Mouse (Mus musculus) CH12.LX (cell line): ENCODE results near the gene Hdac8. TPM values are rescaled to one million over a fixed set of nuclear protein-coding genes. Genes with fewer than 3 reads are reported as not detected.

Experiments used
- DNase-seq: peaks from one replicate; pipeline ENCODE4 v3.0.0-alpha.2; 2013; ENCODE audit errors: extremely low read depth
- H3K27ac ChIP-seq: 2 replicates; pipeline ENCODE4 v1.5.1; 2012; ENCODE audit warnings: low read depth, mild to moderate bottlenecking, control low read depth, moderate library complexity; ENCODE audit not compliant: insufficient read depth
- H3K27me3 ChIP-seq: replicated peaks from 2 replicates; pipeline ENCODE3; 2012; ENCODE audit warnings: inconsistent platforms
- H3K36me3 ChIP-seq, 2 experiments: replicated peaks in 1 of 2; 2 replicates each; pipeline versions ENCODE3 to v1.6.1; 2012; ENCODE audit warnings: inconsistent platforms in 1 of 2, low read length in 1 of 2, mild to moderate bottlenecking in 1 of 2, mixed read lengths in 1 of 2, moderate library complexity in 1 of 2; ENCODE audit not compliant: control insufficient read depth in 1 of 2, insufficient read depth in 1 of 2
- H3K4me1 ChIP-seq, 2 experiments: 2 replicates each; pipeline ENCODE4 v1.6.1; 2012; ENCODE audit warnings: inconsistent platforms in 1 of 2, moderate library complexity in 1 of 2; ENCODE audit not compliant: insufficient read depth in 2 of 2, control insufficient read depth in 1 of 2
- H3K4me2 ChIP-seq: 2 replicates; pipeline ENCODE4 v1.6.1; 2012; ENCODE audit warnings: low read depth, mild to moderate bottlenecking, control low read depth; ENCODE audit not compliant: poor library complexity, insufficient read depth, severe bottlenecking
- H3K4me3 ChIP-seq, 3 experiments: fragments of 150-350 bp in 1 of 3; sonication (generic) in 1 of 3; replicated peaks in 1 of 3; 2 replicates each; pipeline versions ENCODE3 to v1.5.1; 2011 to 2012; ENCODE audit warnings: low read depth in 2 of 3, low read length in 2 of 3, mild to moderate bottlenecking in 2 of 3, moderate library complexity in 2 of 3, control low read depth in 1 of 3, improper control_type of control experiment in 1 of 3, inconsistent platforms in 1 of 3, mixed read lengths in 1 of 3; ENCODE audit not compliant: poor library complexity in 1 of 3
- H3K79me2 ChIP-seq: replicated peaks from 2 replicates; pipeline ENCODE4 v1.6.1; 2012; ENCODE audit warnings: mild to moderate bottlenecking, moderate library complexity; ENCODE audit not compliant: control insufficient read depth, poor library complexity, insufficient read depth, severe bottlenecking; ENCODE audit errors: extremely low read depth
- H3K9ac ChIP-seq: 2 replicates; pipeline ENCODE4 v1.6.1; 2012; ENCODE audit warnings: low read depth, mild to moderate bottlenecking, control low read depth, moderate library complexity; ENCODE audit not compliant: insufficient read depth
- H3K9me3 ChIP-seq: replicated peaks from 2 replicates; pipeline ENCODE3; 2012; ENCODE audit warnings: low read length, inconsistent platforms, mixed read lengths
- CHD1 ChIP-seq: IDR thresholded peaks from 2 replicates; pipeline ENCODE4 v1.6.1; 2012; ENCODE audit warnings: low read depth, low read length, improper control_type of control experiment, inconsistent platforms
- CTCF ChIP-seq, 2 experiments: IDR thresholded peaks in 1 of 2; conservative IDR thresholded peaks in 1 of 2; 2 replicates each; pipeline ENCODE4 v1.5.1; 2011 to 2012; ENCODE audit warnings: low read depth in 2 of 2, low read length in 2 of 2, improper control_type of control experiment in 1 of 2, inconsistent platforms in 1 of 2, mild to moderate bottlenecking in 1 of 2, moderate library complexity in 1 of 2
- ELF1 ChIP-seq: IDR thresholded peaks from 2 replicates; pipeline ENCODE4 v1.6.1; 2014; ENCODE audit warnings: low read depth, mild to moderate bottlenecking, inconsistent platforms, low read length, improper control_type of control experiment
- IRF4 ChIP-seq: IDR thresholded peaks from 2 replicates; pipeline ENCODE4 v1.6.1; 2014; ENCODE audit warnings: low read depth, mild to moderate bottlenecking, inconsistent platforms, low read length, improper control_type of control experiment
- MEF2A ChIP-seq: IDR thresholded peaks from 2 replicates; pipeline ENCODE4 v1.6.1; 2014; ENCODE audit warnings: low read depth, mild to moderate bottlenecking, inconsistent platforms, low read length, improper control_type of control experiment, borderline replicate concordance
- MXI1 ChIP-seq: IDR thresholded peaks from 2 replicates; pipeline ENCODE4 v1.6.1; 2011; ENCODE audit warnings: mild to moderate bottlenecking, low read depth, low read length, improper control_type of control experiment
- MYC ChIP-seq: IDR thresholded peaks from 2 replicates; pipeline ENCODE4 v1.6.1; 2011; ENCODE audit warnings: low read depth, mild to moderate bottlenecking, improper control_type of control experiment, low read length
- NRF1 ChIP-seq: IDR thresholded peaks from 2 replicates; pipeline ENCODE4 v1.6.1; 2014; ENCODE audit warnings: low read depth, mild to moderate bottlenecking, inconsistent platforms, low read length, improper control_type of control experiment, moderate library complexity
- RAD21 ChIP-seq: IDR thresholded peaks from 2 replicates; pipeline ENCODE4 v1.6.1; 2011; ENCODE audit warnings: low read depth, mild to moderate bottlenecking, low read length, improper control_type of control experiment, moderate library complexity
- RCOR1 ChIP-seq: conservative IDR thresholded peaks from 2 replicates; pipeline ENCODE4 v1.6.1; 2012; ENCODE audit warnings: low read depth, mild to moderate bottlenecking, inconsistent platforms, low read length, improper control_type of control experiment
- SMC3 ChIP-seq: IDR thresholded peaks from 2 replicates; pipeline ENCODE4 v1.6.1; 2011; ENCODE audit warnings: low read depth, low read length, improper control_type of control experiment
- TCF12 ChIP-seq: IDR thresholded peaks from 2 replicates; pipeline ENCODE4 v1.6.1; 2014; ENCODE audit warnings: low read depth, mild to moderate bottlenecking, inconsistent platforms, low read length, improper control_type of control experiment
- UBTF ChIP-seq: IDR thresholded peaks from 2 replicates; pipeline ENCODE4 v1.6.1; 2012; ENCODE audit warnings: low read depth, mild to moderate bottlenecking, inconsistent platforms, low read length, improper control_type of control experiment, moderate library complexity
- USF1 ChIP-seq: IDR thresholded peaks from 2 replicates; pipeline ENCODE4 v1.6.1; 2014; ENCODE audit warnings: low read depth, mild to moderate bottlenecking, inconsistent platforms, low read length, improper control_type of control experiment
- ZMIZ1 ChIP-seq: IDR thresholded peaks from 2 replicates; pipeline ENCODE4 v1.6.1; 2012; ENCODE audit warnings: low read depth, mild to moderate bottlenecking, inconsistent platforms, low read length, improper control_type of control experiment
- ZNF384 ChIP-seq: IDR thresholded peaks from 2 replicates; pipeline ENCODE4 v1.6.1; 2012; ENCODE audit warnings: low read depth, low read length, improper control_type of control experiment, inconsistent platforms
- dilution Hi-C: fragments of 300-500 bp; cut with MboI; formaldehyde crosslinking; loops from 2 replicates; pipeline ENCODE4 v1.14.3; 2020; ENCODE audit warnings: low sequenced_read_pairs; ENCODE audit not compliant: extremely low pct_unique_long_range_greater_than_20kb, extremely low pct_ligation_motif_present
- in situ Hi-C: fragments of 300-500 bp; cut with MboI; formaldehyde crosslinking; loops from 3 replicates; pipeline ENCODE4 v1.14.3; 2019; ENCODE audit warnings: low sequenced_read_pairs, low pct_ligation_motif_present, low pct_unique_long_range_greater_than_20kb, mixed read lengths
- polyA plus RNA-seq: library from polyadenylated mRNA; unstranded; fragments of >175 nt; gene quantifications from 2 replicates; pipeline ENCODE4 v1.2.1, GENCODE M21; 2012; ENCODE audit warnings: low read depth; ENCODE audit not compliant: insufficient read length
- total RNA-seq, 2 experiments: library from RNA; depleted of rRNA; stranded (reverse); fragments of 300-350 nt in 1 of 2; fragments of >200 nt in 1 of 2; gene quantifications; 2 replicates each; pipeline ENCODE4 v1.2.3; 2012 to 2014

The Hdac8 gene
- total and polyA plus RNA-seq, 3 experiments = 11.2 to 13.9 (median 13.0) TPM

- Histone ChIP-seq H3K79me2 (0 out of 2 replicates have a peak, but pooled peaks cover 3% of the 10 kb centered on the region), H3K4me2 (peak overlapping the region; percentile 78), H3K27me3 (no peaks in the 10 kb centered on the region), H3K9ac (peak overlapping the region; percentile 96), H3K27ac (no peak overlapping the region), H3K9me3 (no peaks in the 10 kb centered on the region), H3K36me3 (peaks cover 5 to 10% of the 10 kb centered on the region in 2 experiments), H3K4me1 (no peaks in the 10 kb centered on the region), H3K4me3 (peak overlapping the region; percentile 46 to 86 (median 64))
- DNase-seq = peak; percentile 3
- TF ChIP-seq ZNF384 = peak; percentile 58
- TF ChIP-seq TCF12 = no peak
- TF ChIP-seq CHD1 = no peak
- dilution Hi-C loops = no loop called here
- in situ Hi-C loops = no loop called here
Observed at GRCm38 (mm10) chrX:102504179-102504578, 980 bp downstream of the Hdac8 start.

GRCm38 (mm10) chrX:102493992-102494730 is 11.0 kb downstream of the Hdac8 start:
- TF ChIP-seq CTCF (conservative IDR thresholded peaks at IDR 0.05 in 1 of 2, IDR thresholded peaks at IDR 0.05 in 1 of 2; ENCODE audit: low read depth in 2 of 2, low read length in 2 of 2) (peak; percentile 42 to 61; a peak in 3 of 4 replicates), MEF2A (no peak), CHD1 (no peak), ZMIZ1 (no peak), USF1 (no peak), RAD21 (peak; percentile 47), MYC (no peak), IRF4 (no peak), MXI1 (no peak), NRF1 (no peak), UBTF (no peak), RCOR1 (no peak), SMC3 (peak; percentile 50; the same call in 1 of the 2 replicates), ELF1 (0 out of 2 replicates have a peak, but pooled peaks have one; percentile 14), TCF12 (no peak)
- Histone ChIP-seq H3K27me3 (no peaks in the 10 kb centered on the region), H3K27ac (no peak overlapping the region), H3K4me1 (no peaks in the 10 kb centered on the region), H3K36me3 (peaks cover 15 to 49% of the 10 kb centered on the region in 2 experiments), H3K4me3 (no peak overlapping the region), H3K4me2 (no peak overlapping the region), H3K9me3 (no peaks in the 10 kb centered on the region), H3K79me2 (no peaks in the 10 kb centered on the region), H3K9ac (no peak overlapping the region)
- in situ Hi-C loops = loop anchor here (5.0 kb wide), 1 partner anchor 163 kb away; no protein-coding TSS in a partner anchor
- DNase-seq = peak; percentile 18
- dilution Hi-C loops = no loop called here
